14 mouse cellular contexts compared by ENCODE assay signal in the genomic region with DNA sequence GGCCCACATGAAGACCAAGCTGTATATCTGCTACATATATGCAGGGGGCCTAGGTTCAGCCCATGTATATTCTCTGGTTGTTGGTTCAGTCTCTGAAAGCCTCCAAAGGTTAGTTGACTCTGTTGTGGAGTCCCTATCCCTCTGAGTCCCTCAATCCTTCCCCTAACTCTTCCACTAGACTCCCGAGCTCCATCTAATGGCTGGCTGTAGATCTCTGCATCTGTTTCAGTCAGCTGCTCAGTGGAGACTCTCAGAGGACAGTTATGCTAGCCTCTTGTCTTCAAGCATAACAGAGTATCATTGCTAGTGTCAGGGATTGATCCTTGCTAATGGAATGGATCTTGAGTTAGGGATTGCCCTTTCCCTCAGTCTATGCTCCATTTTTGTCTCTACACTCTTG.
DNase-seq lines count a peak whose midpoint lies in the region.
"Had no signal": no experiment of that assay in that cellular context is flagged by ENCODE, and none has a peak within 500 bp of the region (broad histone marks: within the 10 kb centered on the region; RNA-seq: fewer than 3 reads in every experiment).

No protein-coding gene starts in this region.

- DNase-seq in cerebellum, postnatal 10 days: peak; percentile 5 to 10
- DNase-seq in cerebellum, adult 9-10 months: no peak
- peak; percentile 10 for DNase-seq in kidney, adult 9 months
- no peak for DNase-seq in kidney, adult 18-20 months
- DNase-seq in 3T3-L1 (ENCODE audit: low read depth, low spot score) (peak; percentile 26), adipocyte (ENCODE audit: low spot score) (peak; percentile 43)
- DNase-seq in frontal cortex, adult 2 months (ENCODE audit: extremely low spot score in 1 of 2, low spot score in 1 of 2): no peak
- DNase-seq: adrenal gland, postnatal 14 days; forebrain, postnatal 0 days; heart, postnatal 10 days; left cerebral cortex, postnatal 4 days; right cerebral cortex, adult 18-20 months; right cerebral cortex, postnatal 4 days; thymus, postnatal 36 days had no signal

Comparison
In these comparisons a context has a peak if more than half of its experiments do, and no peak if none do; other contexts are left out.
1. DNase-seq: peak in cerebellum, postnatal 10 days (2 of 2), kidney, adult 9 months (single experiment), 3T3-L1 (single experiment) and adipocyte (single experiment); none in cerebellum, adult 9-10 months (single experiment), kidney, adult 18-20 months (single experiment) and frontal cortex, adult 2 months (0 of 2).